Mouse (Mus musculus) heart, postnatal 0 days (tissue): Measurements from ENCODE around the gene B4galt1.

ENCODE experiments used
- CTCF ChIP-seq: IDR thresholded peaks from 2 replicates; pipeline ENCODE4 v1.5.1; 2016; ENCODE audit warnings: antibody characterized with exemption, control low read depth, low read depth
- EP300 ChIP-seq: IDR thresholded peaks from 2 replicates; pipeline ENCODE4 v1.6.1; 2016; ENCODE audit warnings: antibody characterized with exemption, low read depth

DNA sequence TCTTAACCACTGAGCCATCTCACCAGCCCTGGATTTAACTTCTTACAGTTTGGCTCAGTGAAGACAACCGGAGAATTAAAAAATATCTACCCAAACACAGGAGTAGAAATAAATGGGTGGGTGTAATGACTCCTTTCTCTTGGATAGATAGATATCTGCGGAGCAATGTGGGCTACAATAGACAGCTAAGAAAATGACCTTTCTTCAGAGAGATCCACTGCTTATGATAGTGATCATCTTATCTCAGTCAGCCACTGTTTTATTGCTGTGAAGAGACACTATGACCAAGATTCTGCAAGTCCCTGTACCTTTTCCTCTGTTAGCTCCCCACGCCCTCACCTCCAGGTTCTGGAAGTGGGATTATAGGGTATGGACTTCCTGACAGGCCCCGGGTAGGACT is 70.8 kb downstream of the B4galt1 start:
- TF ChIP-seq EP300 (no peak), CTCF (no peak)
